Mouse (Mus musculus) erythroblast, embryonic 14.5 days (primary cell): ENCODE results near the gene Hmgb1. TPM values are rescaled to one million over a fixed set of nuclear protein-coding genes. Genes with fewer than 3 reads are reported as not detected.
"Not testable (repeated sequence)": the region's sequence is repeated elsewhere in the genome, so short reads cannot be mapped to it uniquely, and the experiment has no call there.

Experiments
- H3K27me3 ChIP-seq: 2 replicates; pipeline ENCODE4 v1.6.1; 2012; ENCODE audit warnings: inconsistent platforms; ENCODE audit not compliant: control insufficient read depth
- H3K36me3 ChIP-seq: 2 replicates; pipeline ENCODE4 v1.6.1; 2012; ENCODE audit warnings: mild to moderate bottlenecking, inconsistent platforms; ENCODE audit not compliant: control insufficient read depth
- H3K4me1 ChIP-seq: 2 replicates; pipeline ENCODE4 v1.6.1; 2012; ENCODE audit warnings: inconsistent platforms; ENCODE audit not compliant: control insufficient read depth
- H3K4me3 ChIP-seq: replicated peaks from 2 replicates; pipeline ENCODE3; 2012; ENCODE audit warnings: moderate library complexity, mild to moderate bottlenecking, inconsistent platforms
- H3K9me3 ChIP-seq: 2 replicates; pipeline ENCODE4 v1.6.1; 2012; ENCODE audit warnings: low read length, inconsistent platforms, mixed read lengths; ENCODE audit not compliant: control insufficient read depth
- GATA1 ChIP-seq: IDR thresholded peaks from 2 replicates; pipeline ENCODE4 v1.6.1; 2012; ENCODE audit warnings: low read length, inconsistent platforms, mixed read lengths
- TAL1 ChIP-seq: IDR thresholded peaks from 3 replicates; pipeline ENCODE4 v1.6.1; 2012; ENCODE audit warnings: low read length, inconsistent platforms, mixed read lengths
- polyA plus RNA-seq: library from polyadenylated mRNA; stranded (reverse); fragments of >175 nt; gene quantifications from 2 replicates; pipeline ENCODE4 v1.2.3, GENCODE M21; 2012

The Hmgb1 gene
- polyA plus RNA-seq, 1 experiment = 99.1 TPM

DNA sequence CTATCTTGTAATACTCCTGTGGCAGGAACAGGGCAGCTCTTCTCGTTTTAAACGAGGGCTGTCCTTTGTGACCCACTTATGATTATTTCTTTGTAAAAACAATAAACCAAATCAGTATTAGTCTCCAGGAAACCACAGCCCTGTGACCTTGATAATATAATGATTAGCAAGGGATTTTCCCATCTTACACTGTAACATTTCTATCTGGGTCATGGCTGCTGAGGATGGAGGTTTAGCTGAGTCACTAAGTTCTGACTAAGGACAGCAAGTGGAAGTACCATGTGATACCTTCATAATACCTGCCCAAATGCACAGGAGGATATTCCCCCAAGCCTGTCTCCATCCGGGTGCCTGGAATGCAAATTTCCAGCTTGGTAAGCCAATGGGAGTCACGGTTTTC is 23.8 kb downstream of the Hmgb1 start:
- Histone ChIP-seq H3K9me3 (no peaks in the 10 kb centered on the region), H3K4me3 (no peak overlapping the region), H3K36me3 (peaks cover 4% of the 10 kb centered on the region), H3K27me3 (no peaks in the 10 kb centered on the region), H3K4me1 (no peaks in the 10 kb centered on the region)
- TF ChIP-seq GATA1 (no peak), TAL1 (no peak)

GRCm38 (mm10) chr5:149159021-149159420 is 25.3 kb downstream of the Hmgb1 start:
- Histone ChIP-seq H3K9me3 (no peaks in the 10 kb centered on the region), H3K4me3 (no peak overlapping the region), H3K36me3 (peaks cover 15% of the 10 kb centered on the region), H3K27me3 (no peaks in the 10 kb centered on the region), H3K4me1 (no peaks in the 10 kb centered on the region)
- TF ChIP-seq TAL1 = no peak
- no peak for TF ChIP-seq GATA1

DNA sequence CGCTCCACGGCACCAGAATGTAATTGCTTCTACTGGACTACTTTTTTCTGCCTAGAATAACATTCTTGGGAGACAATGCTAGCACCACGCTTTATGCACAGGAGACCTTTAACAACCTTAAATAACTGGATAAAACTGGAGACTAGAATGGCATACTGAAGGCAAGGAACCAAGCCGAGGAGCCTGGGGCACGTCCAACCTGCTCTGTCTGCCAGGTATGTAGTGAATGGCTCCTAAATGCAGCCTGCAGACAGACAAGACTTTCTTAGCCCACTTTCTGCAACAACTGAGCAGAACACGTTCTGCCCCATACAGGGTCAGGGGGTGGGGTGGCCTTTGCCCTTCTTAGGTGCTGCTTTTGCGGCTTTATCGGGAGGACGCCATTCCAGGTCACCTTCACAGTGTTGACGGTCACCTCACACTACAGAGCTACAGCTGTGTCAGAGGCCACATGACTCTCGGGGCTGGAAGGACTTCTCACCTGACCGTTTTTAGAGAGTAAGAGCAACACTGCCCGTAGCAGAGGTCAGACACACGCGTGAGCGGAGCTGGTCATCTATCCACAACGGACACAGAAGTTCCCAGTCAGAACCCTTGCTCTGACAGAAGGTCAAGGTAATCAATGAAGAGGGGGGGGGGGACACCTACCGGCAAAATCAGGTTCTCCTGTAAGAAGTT is 27.3 kb downstream of the Hmgb1 start:
- H3K9me3 ChIP-seq = no peaks in the 10 kb centered on the region
- no peak overlapping the region for H3K4me3 ChIP-seq
- H3K27me3 ChIP-seq = no peaks in the 10 kb centered on the region
- H3K4me1 ChIP-seq = no peaks in the 10 kb centered on the region
- peaks cover 15% of the 10 kb centered on the region for H3K36me3 ChIP-seq
- TF ChIP-seq GATA1 (no peak), TAL1 (no peak)

DNA sequence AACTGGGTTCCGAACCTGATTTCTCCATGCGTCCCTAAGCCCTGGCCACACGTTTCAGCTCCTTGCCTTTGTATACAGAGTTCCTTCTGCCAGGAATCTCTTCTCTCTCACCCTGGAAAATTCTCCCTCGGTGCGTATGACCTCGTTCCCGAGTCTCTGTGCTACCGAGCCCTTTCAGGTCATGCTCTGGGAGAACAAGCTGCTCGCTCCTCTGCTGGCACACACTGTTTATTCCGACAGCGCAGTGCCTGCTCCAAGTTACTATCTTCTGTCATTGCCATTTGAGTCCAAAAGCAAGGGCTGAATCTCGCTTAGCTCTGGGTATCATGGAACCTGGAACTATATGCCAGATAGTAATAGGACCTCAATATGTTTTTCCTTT is 31.5 kb downstream of the Hmgb1 start:
- TF ChIP-seq TAL1 (no peak), GATA1 (no peak)
- Histone ChIP-seq H3K9me3 (peaks cover 5% of the 10 kb centered on the region; the same call in 1 of the 2 replicates), H3K4me3 (no peak overlapping the region), H3K4me1 (peaks cover 13% of the 10 kb centered on the region), H3K36me3 (peaks cover 15% of the 10 kb centered on the region), H3K27me3 (no peaks in the 10 kb centered on the region)

- Histone ChIP-seq H3K4me3 (no peak overlapping the region), H3K9me3 (peaks cover 5% of the 10 kb centered on the region; the same call in 1 of the 2 replicates), H3K27me3 (no peaks in the 10 kb centered on the region), H3K4me1 (peaks cover 18% of the 10 kb centered on the region), H3K36me3 (peaks cover 15% of the 10 kb centered on the region)
- no peak for TF ChIP-seq TAL1
- TF ChIP-seq GATA1 = no peak
These were observed 32.1 kb downstream of the Hmgb1 start for GRCm38 (mm10) chr5:149152063-149152773.

- Histone ChIP-seq H3K4me3 (no peak overlapping the region), H3K4me1 (peaks cover 28% of the 10 kb centered on the region), H3K27me3 (no peaks in the 10 kb centered on the region), H3K36me3 (peaks cover 14% of the 10 kb centered on the region), H3K9me3 (peaks cover 5% of the 10 kb centered on the region; the same call in 1 of the 2 replicates)
- TF ChIP-seq GATA1 (no peak), TAL1 (no peak)
These were observed 33.4 kb downstream of the Hmgb1 start for GRCm38 (mm10) chr5:149150882-149151281.

DNA sequence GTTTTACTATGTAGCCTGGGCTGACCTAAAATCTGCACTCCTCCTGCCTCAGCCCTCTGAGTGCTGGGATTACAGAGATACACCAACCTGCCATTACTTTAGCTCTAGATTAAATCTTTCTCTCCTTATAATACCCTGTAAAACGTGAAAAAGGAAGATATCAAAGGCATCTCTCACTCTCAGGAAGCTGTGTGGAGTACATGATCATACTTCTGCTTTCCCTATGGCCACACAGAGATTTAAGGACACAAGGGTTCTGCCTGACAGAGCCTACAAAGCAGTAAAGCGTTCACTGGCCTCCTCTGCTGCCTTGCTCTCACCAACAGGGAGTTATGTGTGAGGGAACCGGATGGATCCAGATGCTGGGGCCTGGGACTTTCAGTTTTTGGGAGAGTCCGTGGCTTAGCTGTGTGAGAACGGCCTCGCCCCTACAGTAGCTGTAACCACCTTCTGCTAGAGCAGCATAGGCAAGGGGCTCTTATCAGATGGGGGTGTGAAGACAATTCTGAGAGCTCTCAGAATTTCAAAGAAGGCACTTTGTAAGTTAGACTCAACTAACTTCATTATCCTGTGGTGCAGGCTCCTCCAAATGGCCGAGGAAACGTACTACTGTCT is 36.8 kb downstream of the Hmgb1 start:
- Histone ChIP-seq H3K4me3 (no peak overlapping the region), H3K9me3 (peaks cover 5% of the 10 kb centered on the region; the same call in 1 of the 2 replicates), H3K4me1 (peaks cover 28% of the 10 kb centered on the region), H3K36me3 (no peaks in the 10 kb centered on the region), H3K27me3 (no peaks in the 10 kb centered on the region)
- TF ChIP-seq GATA1 (peak; percentile 44), TAL1 (no peak)

DNA sequence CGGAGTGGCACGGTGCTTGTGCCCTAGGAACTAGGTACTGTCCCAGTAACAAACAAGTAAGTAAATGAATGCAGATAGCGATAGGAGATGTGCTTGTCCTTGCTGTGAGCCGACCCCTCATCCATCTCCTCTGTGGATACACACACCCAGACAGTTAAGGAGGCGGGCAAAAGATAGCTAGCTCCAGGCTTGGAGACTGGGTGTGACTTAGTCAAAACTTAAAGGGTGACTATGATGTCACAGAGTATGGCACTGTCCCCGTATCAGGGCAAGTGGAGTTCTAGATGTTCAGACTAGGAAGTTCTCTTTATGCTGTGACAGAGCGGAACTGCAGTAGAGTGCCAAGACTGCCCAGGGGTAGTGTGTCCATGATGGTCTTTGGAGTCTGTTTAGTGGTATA is 37.6 kb downstream of the Hmgb1 start:
- TF ChIP-seq TAL1 (no peak), GATA1 (no peak)
- Histone ChIP-seq H3K27me3 (no peaks in the 10 kb centered on the region), H3K4me1 (peaks cover 28% of the 10 kb centered on the region), H3K36me3 (no peaks in the 10 kb centered on the region), H3K4me3 (no peak overlapping the region), H3K9me3 (peaks cover 5% of the 10 kb centered on the region; the same call in 1 of the 2 replicates)

- TF ChIP-seq TAL1 (no peak), GATA1 (no peak)
- Histone ChIP-seq H3K4me1 (peaks cover 20% of the 10 kb centered on the region), H3K36me3 (no peaks in the 10 kb centered on the region), H3K4me3 (no peak overlapping the region), H3K27me3 (no peaks in the 10 kb centered on the region), H3K9me3 (no peaks in the 10 kb centered on the region)
These were observed 40.4 kb downstream of the Hmgb1 start for GRCm38 (mm10) chr5:149143766-149144375.

- H3K9me3 ChIP-seq, H3K36me3 ChIP-seq: not testable (repeated sequence)
These were observed 43.1 kb downstream of the Hmgb1 start for GRCm38 (mm10) chr5:149141155-149141554.

More at GRCm38 (mm10) chr5:149141155-149141554, 43.1 kb downstream of the Hmgb1 start:
- H3K4me3 ChIP-seq, H3K27me3 ChIP-seq: not testable (repeated sequence)
- peaks cover 27% of the 10 kb centered on the region for H3K4me1 ChIP-seq
